Mouse (Mus musculus) heart, adult 11 months (tissue): ENCODE data around the gene Adk.
A peak's percentile ranks its signal among the peaks of the same experiment; 100 is the strongest.

Source experiments
- DNase-seq: peaks from one replicate; pipeline ENCODE4 v3.0.0; 2022

Gene Adk

DNA sequence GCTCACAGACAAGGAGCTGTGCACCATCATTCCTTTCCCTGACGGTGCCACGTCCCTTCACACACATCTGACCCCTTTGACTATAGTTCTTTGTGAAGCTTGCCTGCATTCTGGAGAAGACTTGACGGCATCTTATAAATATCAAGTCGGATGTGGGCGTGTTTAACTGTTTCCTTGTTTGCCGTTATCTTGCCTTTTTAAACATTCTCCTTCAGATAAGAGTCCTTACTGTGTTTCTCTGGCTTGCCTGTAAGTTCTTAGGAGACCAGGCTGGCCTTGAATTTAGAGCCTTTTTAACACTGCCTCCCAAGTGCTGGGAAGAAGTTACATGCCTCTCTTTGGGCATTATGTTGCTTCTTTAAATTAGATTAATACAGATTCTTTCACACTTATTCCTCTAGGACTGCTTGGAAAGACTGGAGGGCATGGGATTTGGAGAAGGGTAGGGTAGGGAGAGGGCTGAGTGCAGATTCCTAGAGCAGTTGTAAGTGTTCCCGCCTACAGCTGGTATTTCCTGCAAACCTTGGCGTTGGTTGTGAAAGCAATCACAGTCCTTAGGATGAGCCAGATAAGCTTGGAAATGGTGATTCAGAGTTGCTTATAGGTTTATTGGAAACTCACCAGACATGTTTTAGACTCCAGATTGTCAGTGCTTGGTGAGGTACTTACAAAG lies 13.3 kb downstream of the Adk start:
- DNase-seq: peak; percentile 73

- no peak for DNase-seq
These were observed 17.2 kb downstream of the Adk start for GRCm38 (mm10) chr14:21069594-21069993.

- DNase-seq: no peak
These were observed 21.6 kb downstream of the Adk start for GRCm38 (mm10) chr14:21073981-21074380.

DNA sequence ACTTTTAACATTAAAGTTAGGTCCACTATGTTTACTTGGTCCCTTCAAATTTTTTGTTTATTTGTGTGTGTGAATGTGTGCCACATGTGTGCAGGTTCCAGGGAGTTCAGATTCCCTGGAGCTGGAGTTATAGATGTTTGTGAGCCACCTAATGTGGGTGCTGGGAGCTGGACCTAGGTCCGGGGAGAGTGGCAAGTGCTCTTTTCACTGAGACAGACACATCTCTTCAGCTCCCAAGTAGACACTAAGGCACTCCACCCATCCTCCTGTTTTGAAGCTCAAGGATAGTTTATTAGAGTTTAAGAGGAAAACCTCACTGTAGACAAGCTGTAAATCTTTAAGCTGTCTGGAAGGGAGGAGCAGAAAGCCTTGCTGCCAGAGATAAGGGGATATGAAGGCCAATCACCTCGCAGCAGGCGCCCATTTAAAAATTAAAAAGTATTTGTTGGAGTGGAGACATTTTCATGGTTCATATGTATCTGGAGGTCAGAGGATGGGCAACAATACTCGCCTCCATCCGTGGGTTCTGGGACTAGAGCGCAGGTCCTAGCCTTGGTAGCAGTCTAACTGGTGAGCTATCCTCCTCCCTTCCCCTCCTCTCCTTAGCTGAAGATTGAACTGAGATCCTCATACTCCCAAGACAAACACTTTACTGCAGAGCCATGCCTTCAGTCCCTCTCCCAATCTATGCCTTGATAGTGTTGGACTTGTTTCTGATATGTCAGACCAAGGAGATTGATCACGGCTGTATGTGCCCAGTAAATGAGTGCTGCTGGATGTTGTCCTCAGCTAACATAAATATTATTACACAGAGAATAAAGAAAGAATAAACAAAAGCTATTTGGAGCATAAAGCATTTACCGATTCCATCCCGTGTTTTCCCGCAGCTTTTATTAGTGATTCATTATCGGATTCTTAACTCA lies 22.3 kb downstream of the Adk start:
- DNase-seq: peak; percentile 82

DNA sequence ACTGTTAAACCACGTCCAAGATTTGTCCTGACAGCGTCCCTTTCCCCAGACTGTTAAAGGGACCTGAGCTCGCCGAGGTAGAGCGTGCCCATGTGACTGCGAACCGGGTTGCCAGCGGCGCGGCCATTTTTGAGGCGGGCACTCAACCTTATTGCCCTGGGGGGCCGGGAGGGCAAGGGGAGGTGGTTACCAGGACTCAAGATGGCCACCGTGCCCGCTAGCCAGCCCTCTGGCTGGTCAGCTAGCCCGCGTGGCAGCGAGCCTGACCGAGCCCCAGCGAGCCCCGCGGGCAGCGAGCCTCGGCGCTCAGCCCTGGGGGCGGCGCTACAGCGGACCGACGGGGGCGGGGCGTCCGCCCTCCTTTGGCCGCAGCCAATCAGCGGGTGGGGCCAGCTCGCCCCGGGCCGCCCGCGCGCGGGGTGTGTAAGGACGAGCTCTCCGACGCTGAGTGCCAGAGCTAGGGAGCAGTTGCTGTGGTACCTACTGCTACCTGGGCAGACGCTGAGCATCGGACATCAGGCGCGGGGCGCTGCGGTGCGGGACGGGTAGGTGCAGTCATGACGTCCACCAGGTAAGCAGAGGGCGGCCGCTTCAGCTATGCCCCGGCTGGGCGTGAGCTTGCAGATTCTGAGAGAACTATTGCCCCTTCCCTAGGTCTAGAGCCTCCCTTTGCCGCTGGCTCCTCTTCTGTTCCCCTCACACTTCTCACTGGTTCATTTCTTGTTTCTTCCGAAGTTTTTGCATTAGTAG lies 23.6 kb downstream of the Adk start:
- DNase-seq: peak; percentile 99

DNA sequence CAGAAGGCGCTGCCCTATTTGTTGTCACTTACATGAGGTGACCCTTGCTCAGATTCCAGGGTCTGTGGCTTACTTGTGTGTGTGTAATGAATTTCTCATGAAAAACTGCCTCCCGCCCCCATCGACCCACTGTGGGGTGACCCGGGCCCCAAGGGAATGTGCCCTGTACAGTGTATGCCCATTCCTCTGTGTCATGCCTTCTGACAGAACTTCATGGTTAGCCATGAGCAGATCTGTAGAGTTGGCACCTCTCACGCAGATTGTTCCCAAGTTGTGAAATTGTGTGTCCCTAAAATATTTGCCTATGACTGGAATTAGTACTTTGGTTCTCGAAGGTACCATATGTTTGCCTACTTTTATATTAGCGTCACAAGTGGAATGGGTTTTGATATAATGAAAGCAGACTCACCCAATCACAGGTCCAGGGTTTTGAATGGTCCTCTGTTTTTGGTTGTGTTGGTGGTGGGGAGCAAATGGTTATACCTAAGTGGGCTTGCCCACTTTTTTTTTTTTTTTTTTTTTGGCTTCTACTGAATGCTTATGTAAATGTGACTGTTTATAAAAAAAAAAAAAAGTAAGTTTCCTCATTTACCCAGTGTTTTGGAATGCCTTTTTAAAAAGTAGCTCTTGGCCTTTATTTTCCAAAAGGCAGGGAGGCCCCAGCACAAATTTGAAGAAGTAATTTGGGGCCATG lies 24.3 kb downstream of the Adk start:
- no peak for DNase-seq

DNA sequence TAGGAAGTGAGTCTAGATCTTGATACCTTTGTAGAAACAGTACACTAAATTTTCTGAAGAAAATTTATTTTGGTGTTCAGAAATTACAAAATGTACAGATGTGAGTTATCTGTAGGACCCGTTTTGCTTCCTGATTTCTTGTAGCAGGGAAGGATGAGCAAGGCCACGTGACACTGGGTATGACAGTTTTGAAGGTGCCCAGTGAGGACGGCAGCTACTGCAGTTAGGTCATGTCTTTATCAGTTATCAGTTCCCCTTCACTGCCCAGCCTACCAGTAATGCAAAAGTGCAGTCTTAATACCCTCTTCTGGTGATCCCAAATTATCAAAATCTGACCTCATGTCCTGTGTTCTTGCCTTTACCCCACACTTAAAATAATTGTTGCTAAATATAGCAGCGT lies 25.6 kb downstream of the Adk start:
- peak; percentile 90 for DNase-seq

DNA sequence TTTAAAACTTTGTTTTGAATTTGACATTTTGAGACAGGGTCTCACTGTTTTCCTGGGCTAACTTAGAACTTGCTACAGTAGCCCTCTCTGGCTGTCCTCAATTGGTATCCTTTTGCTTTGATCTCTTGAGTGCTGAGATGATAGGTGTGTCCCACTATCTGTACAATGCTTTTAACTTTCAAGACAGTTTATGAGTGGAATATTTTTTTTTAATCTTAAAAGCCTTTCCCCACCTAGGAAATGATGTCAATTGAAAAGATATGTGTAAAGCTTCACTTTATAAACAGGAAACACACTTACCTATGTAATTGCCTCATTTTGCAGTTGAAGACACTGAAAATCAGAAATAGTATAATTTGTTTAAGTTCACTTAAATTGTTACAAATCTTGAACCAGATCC lies 26.1 kb downstream of the Adk start:
- DNase-seq: no peak

DNA sequence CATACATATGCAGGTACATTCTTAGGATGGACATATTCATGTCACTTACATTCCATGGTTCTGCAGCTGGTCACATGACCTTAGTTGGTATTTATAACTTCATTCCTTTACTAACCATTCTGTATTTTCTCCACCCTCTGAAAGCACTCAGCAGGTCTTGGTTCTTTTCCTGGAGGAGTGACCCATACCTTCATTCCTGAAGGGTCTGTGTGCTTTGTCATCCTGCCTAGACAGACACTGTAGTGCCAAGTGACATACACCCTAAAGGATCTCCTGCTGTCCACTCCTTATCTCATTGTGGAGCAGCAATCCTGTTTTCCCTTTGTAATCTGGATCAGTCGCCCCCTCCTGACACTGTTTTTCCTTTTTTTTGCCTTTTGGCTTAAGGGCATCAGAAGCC lies 30.4 kb downstream of the Adk start:
- DNase-seq: no peak

- peak; percentile 64 for DNase-seq
These were observed 33.3 kb downstream of the Adk start for GRCm38 (mm10) chr14:21085666-21086065.

DNA sequence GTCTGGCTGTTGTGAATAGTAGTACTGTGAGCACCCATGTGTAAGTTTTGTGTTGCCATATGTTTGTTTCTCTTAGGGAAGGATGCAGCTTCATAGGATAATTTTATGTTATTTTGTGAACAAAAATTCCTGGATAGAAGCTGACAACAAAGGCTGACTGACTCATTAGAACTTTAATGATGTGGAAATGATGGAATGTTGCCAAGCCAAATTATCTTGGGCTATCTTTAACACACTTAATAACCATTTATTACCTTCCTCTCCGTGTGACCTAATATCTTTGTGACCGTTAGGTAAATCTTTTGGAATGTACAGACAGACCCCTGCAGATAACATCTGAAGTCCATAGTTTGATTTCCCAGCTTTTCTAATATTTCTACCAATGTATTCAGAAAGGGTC lies 33.7 kb downstream of the Adk start:
- DNase-seq: no peak

GRCm38 (mm10) chr14:21086827-21087351 lies 34.5 kb downstream of the Adk start:
- DNase-seq: no peak

- DNase-seq: peak; percentile 85
These were observed 35.2 kb downstream of the Adk start for GRCm38 (mm10) chr14:21087390-21088060.

- DNase-seq: peak; percentile 42
These were observed 36.4 kb downstream of the Adk start for GRCm38 (mm10) chr14:21088731-21089130.

DNA sequence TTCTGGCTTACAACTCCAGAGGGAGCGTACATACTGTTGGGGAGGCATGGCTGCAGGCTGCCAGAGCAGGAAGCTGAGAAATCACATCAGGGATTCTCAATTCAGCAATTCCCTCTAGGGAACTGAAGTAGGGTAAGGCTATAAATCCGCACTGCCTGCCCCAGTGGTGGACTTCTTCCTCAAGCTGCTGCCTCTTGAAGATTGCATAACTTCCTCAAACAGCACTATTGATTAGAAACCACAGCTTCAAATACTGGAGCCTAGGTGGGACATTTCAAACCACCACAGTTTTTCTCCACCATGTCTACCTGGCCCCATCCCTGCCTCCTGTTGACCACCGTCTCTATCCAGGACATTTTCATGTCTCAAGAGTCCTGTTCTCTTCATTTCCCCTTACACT lies 38.0 kb downstream of the Adk start:
- DNase-seq: peak; percentile 89

DNA sequence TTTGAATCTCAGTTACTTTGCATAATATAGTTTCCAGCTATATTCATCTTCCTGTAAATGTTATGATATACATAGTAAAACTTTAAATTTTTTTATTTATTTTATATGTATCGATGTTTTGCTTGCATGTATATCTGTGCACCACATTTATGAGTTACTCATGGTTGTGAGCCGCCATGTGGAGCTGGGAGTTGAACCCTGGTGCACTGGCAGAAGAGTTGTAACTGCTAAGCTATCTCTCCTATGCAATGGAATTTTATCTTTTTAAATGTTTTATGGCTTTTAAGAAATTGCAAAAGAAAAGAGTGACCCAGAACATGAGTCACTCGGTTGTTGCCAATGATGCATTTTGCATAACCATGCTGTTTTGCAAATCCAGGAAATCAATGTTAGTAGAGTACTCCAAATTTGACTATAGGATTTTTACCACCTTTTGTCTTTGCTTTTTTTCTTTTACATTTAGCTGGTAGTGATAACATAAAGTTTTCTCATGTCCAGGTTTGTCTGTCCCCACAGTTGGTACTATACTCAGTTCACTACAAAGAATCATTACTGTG lies 38.6 kb downstream of the Adk start:
- no peak for DNase-seq

- DNase-seq: peak; percentile 92
These were observed 41.8 kb downstream of the Adk start for GRCm38 (mm10) chr14:21094161-21094560.

DNA sequence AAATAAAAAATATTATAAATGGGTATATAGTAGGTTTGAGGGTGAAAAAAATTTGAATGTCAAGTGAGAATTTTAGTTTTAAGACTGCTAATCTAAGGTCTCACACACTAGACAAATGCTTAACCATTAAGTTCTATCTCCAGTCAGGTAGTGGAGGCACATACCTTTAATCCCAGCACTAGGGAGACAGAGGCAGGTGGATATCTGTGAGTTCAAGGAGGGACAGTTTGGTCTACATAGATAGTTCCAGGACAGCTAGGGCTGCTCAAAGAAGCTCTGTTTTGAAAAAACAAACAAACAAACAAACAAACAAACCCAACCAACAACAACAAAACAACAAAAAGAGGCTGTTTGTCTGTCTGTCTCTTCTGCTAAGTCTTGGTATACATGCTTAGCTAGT lies 43.9 kb downstream of the Adk start:
- DNase-seq: peak; percentile 61

DNA sequence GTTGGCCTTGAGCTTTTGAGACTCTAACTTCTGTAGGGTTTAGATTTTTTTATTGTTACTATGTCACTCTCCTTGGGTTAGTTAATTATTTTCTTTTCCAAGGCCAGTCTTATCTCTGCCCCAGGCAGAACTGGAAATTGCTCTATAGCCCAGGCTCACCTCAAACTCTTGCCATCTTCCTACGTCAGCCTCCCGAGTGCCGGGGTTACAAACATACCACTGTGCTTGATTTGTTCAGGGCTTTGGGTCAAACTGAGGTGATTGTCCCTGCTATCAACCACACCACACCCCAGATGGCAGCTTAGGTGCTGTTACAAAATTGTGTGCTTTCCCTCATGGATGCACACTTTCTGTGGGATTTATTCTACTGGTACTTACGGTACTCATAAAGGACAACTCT lies 44.3 kb downstream of the Adk start:
- peak; percentile 61 for DNase-seq

DNA sequence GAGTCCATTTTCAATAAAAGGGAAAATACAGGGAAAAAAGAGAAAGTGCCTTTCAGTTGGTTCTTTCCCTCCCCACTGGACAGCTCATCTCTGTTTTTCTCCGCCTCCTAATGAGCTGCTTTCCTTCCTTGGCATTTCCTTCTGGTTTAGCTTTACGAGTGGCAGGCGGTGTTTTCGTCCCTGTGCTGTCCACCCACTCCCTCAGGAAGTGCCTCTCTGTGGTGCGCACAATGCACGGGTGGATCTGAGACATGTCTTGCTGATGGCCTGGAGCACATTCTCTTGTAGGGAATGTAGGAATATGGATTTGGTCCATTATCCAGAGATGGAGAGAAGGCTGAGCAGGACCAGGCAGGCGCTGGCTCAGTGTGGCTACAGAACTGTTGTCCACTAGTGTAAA lies 47.0 kb downstream of the Adk start:
- DNase-seq: peak; percentile 94

DNA sequence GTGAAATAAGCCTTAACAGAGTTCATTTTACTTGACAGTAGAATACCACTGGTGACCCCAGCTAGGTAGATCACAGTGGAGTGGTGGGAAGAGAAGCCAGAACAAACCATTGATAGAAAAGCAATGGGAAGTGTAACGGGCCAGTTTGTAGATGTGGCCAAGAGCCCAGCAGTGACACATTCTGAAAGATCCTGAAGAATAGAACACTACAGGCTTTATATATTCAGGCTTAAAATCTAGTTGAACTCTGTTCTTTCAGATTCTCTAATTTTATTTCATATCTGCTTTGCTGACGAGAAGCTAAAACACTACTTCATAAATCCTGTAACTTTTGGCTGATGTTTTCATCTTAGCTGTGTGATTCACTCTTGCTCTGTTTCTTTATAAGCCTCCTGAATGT lies 48.5 kb downstream of the Adk start:
- peak; percentile 79 for DNase-seq

DNA sequence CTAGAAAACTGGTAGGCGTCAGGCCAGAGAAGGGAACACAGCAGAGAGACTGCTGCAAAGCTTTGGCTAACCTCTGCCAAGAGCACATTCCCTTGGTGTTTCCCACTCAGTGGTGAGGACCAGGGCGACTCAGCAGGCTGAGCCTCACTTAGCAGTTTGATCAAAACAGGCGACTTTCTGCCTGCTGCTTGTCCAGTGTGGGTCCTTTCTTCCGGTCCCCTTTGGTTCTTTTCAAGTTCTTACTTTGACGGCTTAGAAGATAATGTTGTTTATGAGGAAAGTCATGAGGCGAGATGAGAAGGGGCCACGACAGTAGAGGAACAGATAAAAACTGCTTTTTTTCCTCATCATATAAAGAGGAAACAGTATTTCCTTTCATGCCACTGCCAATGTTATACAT lies 49.2 kb downstream of the Adk start:
- peak; percentile 95 for DNase-seq
